Mouse (Mus musculus) 3134 (cell line): Measurements from ENCODE around the gene Lsm8.
"Not testable (repeated sequence)": the region's sequence is repeated elsewhere in the genome, so short reads cannot be mapped to it uniquely, and the experiment has no call there.

Source experiments
- DNase-seq: peaks from one replicate; pipeline ENCODE4 v3.0.0-alpha.2; 2011; ENCODE audit warnings: low spot score; ENCODE audit not compliant: insufficient read length; ENCODE audit errors: extremely low read depth

The Lsm8 gene

GRCm38 (mm10) chr6:18848051-18848701, at the start of gene Lsm8:
Lsm8 (plus strand) TSS chr6:18848579.
- DNase-seq, result peak; percentile 96

DNA sequence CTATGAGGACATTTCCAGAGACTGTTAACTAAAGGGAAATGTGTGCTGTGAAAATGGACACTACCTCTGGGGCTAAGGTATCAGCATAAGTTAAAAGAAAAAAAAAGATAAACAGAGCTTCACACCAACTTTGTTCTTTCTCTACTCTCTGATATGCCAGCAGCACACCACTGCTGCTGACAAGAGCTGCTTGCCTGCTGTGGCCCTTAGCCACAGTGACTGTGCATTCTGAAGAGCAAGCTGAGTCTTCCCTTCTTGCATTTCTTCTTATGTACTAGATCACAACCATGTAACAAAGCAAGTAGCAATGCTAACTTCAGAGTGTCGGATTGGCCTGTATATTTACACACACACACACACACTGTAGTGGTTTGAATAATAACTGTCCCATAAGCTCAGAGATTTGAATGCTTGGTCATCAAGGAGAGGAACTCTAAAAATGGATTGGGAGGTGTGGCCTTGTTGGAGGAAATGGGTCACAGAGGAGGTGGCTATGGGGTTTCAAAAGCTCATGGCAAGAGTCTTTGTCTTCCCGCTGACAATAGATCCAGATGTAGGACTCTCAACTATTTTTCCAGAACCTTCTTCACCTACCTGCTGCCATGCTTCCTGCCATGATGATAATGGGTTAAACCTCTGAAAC, 47.4 kb upstream of the Lsm8 start:
- no peak for DNase-seq

DNA sequence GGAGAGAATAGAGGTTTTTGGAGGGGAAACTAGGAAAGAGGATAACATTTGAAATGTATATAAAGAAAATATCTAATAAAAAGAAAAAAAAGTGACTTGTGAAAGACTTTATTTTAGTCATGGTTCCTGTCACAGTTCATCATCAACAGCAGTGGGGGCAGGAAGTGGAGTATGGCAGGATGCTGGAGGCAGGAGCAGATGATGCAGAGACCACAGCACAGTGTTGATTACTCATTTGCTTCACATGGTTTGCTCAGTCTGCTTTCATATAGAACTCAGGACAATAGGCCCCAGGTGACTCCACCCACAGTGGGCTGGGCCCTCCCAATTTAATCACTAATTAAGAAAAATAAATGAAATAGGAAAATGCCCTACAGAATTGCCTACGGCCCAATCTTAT, 35.8 kb upstream of the Lsm8 start:
- DNase-seq, result no peak

- DNase-seq, result peak; percentile 4
Measured at GRCm38 (mm10) chr6:18815606-18816005, 32.8 kb upstream of the Lsm8 start.

- no peak for DNase-seq
Measured at GRCm38 (mm10) chr6:18819343-18819742, 29.0 kb upstream of the Lsm8 start.

GRCm38 (mm10) chr6:18820246-18820645, 28.1 kb upstream of the Lsm8 start:
- no peak for DNase-seq

DNA sequence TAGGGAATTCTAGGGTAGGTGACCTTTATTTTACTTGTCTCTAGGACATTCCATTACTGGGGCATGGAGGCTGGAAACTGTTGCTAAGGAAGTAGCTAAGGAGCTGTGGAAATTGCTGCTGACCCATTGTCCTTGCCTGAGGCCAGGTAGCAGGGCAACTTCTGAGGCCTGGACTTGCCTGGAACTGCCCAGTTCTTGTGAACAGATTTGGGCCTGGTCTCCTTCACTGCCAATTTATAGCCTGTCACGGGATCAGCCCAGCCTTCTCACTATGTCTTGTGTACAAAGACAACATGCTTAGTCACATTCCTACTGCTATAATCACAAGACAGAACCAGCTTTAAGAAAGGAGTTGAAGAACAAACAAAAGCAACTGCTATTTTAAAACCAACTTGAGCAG, 25.6 kb upstream of the Lsm8 start:
- peak; percentile 6 for DNase-seq

DNA sequence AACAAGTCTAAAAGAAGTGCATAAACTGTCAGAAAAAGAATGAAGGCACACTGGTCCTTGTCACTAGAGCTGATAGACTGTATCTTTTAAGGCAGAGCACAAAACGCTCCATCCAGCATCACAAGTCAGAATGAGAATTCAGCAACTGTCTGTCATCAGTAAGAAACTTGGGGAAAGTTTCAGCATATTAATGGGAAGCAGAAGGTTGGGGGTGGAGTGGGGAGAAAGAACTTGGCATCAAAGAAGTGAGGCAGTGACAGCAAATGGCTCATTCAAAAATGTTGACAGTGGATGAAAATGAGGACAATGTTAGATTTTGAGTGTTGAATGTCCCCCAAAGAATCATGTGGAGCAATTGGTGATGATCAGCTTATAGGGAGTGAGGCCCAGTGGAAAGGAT, 15.4 kb upstream of the Lsm8 start:
- DNase-seq, result no peak

GRCm38 (mm10) chr6:18844529-18844928, 3.9 kb upstream of the Lsm8 start:
- not testable (repeated sequence) for DNase-seq

GRCm38 (mm10) chr6:18845571-18845970, 2.8 kb upstream of the Lsm8 start:
- DNase-seq, result not testable (repeated sequence)

DNA sequence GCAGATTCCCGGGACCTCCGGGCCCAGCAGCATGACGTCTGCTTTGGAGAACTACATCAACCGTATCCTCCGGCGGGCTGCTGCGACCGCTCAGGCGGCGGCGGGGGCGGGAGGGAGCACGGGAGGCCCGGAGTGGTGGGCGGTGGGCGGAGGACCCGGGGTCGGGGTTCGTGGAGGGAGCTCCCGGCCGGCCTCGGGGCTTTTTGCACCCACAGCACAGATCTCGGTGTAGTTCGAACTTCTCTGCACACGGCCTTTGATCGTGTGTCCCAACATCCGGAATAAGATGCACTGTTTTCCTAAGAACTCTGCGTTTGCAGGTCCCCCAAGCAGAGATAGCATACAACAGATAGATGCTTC, 303 bp downstream of the Lsm8 start:
- DNase-seq, result no peak

- DNase-seq, result no peak
Measured at GRCm38 (mm10) chr6:18855323-18855722, 6.9 kb downstream of the Lsm8 start.

- no peak for DNase-seq
Measured at GRCm38 (mm10) chr6:18856487-18857078, 8.2 kb downstream of the Lsm8 start.

GRCm38 (mm10) chr6:18866018-18866417, 17.6 kb downstream of the Lsm8 start, which contains the start of gene Ankrd7:
Ankrd7 (plus strand) TSS chr6:18866318.
- DNase-seq, result no peak

DNA sequence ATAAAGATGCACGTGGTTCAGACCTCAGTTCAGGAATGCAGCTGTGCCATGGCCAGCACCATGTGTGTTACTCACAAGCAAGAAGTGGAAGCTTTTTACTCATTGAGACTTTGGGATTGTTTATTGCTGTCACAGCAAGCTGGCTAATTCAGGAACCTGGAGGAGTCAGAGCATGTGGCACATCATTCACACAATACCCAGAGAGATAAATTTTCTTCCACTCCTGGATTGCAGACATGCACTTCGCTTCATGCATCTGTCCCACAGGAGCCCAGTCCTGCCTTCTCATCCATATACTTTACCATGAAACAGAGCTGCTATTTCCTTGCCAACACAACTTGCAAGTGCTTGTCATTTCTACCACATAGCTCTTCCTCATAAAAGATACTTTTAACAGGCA, 40.7 kb downstream of the Lsm8 start:
- DNase-seq, result no peak

DNA sequence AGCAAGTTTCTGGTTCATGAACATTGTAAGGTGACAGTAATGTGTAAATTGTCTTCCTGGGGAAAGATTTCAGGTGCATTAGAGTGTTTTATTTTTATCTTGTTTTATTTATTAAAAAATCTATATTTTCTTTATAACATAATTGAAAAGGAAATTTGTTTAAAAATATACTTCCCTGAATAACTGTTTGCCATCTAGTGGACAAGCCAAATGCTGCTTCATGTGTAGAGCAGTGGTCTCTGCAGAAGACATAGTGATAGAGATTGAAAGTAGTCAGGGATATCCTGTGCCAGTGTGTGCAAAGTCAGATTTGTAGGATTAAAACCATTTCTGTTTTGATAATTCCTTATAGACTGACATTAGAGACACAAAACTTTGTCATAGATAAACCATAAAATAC, 45.8 kb downstream of the Lsm8 start:
- no peak for DNase-seq
